Mouse (Mus musculus): ENCODE data around the gene Fgfr1op. TPM values are rescaled to one million over a fixed set of nuclear protein-coding genes. Genes with fewer than 3 reads are reported as not detected.
"Not testable (repeated sequence)": the region's sequence is repeated elsewhere in the genome, so short reads cannot be mapped to it uniquely, and the experiment has no call there.

Fgfr1op gene
- total RNA-seq (2021): 10 to 100 TPM; 12.7 to 13.0 TPM
- long read RNA-seq, transcript Fgfr1op-201 (12 exons, 3,077 nt): major isoform, 30 of 41 reads
- long read RNA-seq, partial matches to known transcripts: 2 of 41 reads
- long read RNA-seq, other reads (novel, unspliced or antisense): 9 of 41 reads

- DNase-seq (ENCODE audit: low spot score in 2 of 2): peak; percentile 61 to 81
Observed at GRCm38 (mm10) chr17:8164701-8165607, at the start of gene Fgfr1op. Gene Fgfr1op (plus strand): TSS chr17:8165501.

GRCm38 (mm10) chr17:8116378-8116777, 48.9 kb upstream of the Fgfr1op start:
- not testable (repeated sequence) for DNase-seq (ENCODE audit: low spot score in 2 of 2)

GRCm38 (mm10) chr17:8116928-8117327, 48.4 kb upstream of the Fgfr1op start:
- DNase-seq (ENCODE audit: low spot score in 2 of 2): not testable (repeated sequence)

GRCm38 (mm10) chr17:8122974-8123373, 42.3 kb upstream of the Fgfr1op start:
- not testable (repeated sequence) for DNase-seq (ENCODE audit: low spot score in 2 of 2)

GRCm38 (mm10) chr17:8124586-8124985, 40.7 kb upstream of the Fgfr1op start:
- DNase-seq (ENCODE audit: low spot score in 2 of 2): not testable (repeated sequence)

- not testable (repeated sequence) for DNase-seq (ENCODE audit: low spot score in 2 of 2)
Observed at GRCm38 (mm10) chr17:8128326-8128993, 36.8 kb upstream of the Fgfr1op start.

- DNase-seq (ENCODE audit: low spot score in 2 of 2): not testable (repeated sequence)
Observed at GRCm38 (mm10) chr17:8129578-8129977, 35.7 kb upstream of the Fgfr1op start.

- DNase-seq (ENCODE audit: low spot score in 2 of 2): not testable (repeated sequence)
Observed at GRCm38 (mm10) chr17:8130849-8131248, 34.5 kb upstream of the Fgfr1op start.

GRCm38 (mm10) chr17:8138116-8138515, 27.2 kb upstream of the Fgfr1op start:
- not testable (repeated sequence) for DNase-seq (ENCODE audit: low spot score in 2 of 2)

GRCm38 (mm10) chr17:8140210-8140609, 25.1 kb upstream of the Fgfr1op start:
- DNase-seq (ENCODE audit: low spot score in 2 of 2): not testable (repeated sequence)

- not testable (repeated sequence) for DNase-seq (ENCODE audit: low spot score in 2 of 2)
Observed at GRCm38 (mm10) chr17:8143802-8144673, 21.3 kb upstream of the Fgfr1op start.

GRCm38 (mm10) chr17:8146931-8147330, 18.4 kb upstream of the Fgfr1op start:
- not testable (repeated sequence) for DNase-seq (ENCODE audit: low spot score in 2 of 2)

GRCm38 (mm10) chr17:8147439-8148316, 17.6 kb upstream of the Fgfr1op start, which contains the start of the genes Gm49673 and Rnaset2a:
Gene Gm49673 (minus strand): TSS chr17:8147788.
Gene Rnaset2a (minus strand): TSS chr17:8148097.
- not testable (repeated sequence) for DNase-seq (ENCODE audit: low spot score in 2 of 2)

- not testable (repeated sequence) for DNase-seq (ENCODE audit: low spot score in 2 of 2)
Observed at GRCm38 (mm10) chr17:8155010-8155409, 10.3 kb upstream of the Fgfr1op start.

GRCm38 (mm10) chr17:8155982-8156381, 9.3 kb upstream of the Fgfr1op start:
- not testable (repeated sequence) for DNase-seq (ENCODE audit: low spot score in 2 of 2)

GRCm38 (mm10) chr17:8158627-8159026, 6.7 kb upstream of the Fgfr1op start:
- not testable (repeated sequence) for DNase-seq (ENCODE audit: low spot score in 2 of 2)

- peak in 1 of 2 experiments; percentile 73 for DNase-seq (ENCODE audit: low spot score in 2 of 2)
Observed at GRCm38 (mm10) chr17:8160969-8161368, 4.3 kb upstream of the Fgfr1op start.

- peak in 1 of 2 experiments; percentile 38 for DNase-seq (ENCODE audit: low spot score in 2 of 2)
Observed at GRCm38 (mm10) chr17:8165608-8165945, 276 bp downstream of the Fgfr1op start.

- DNase-seq (ENCODE audit: low spot score in 2 of 2): not testable (repeated sequence)
Observed at GRCm38 (mm10) chr17:8165977-8166376, 676 bp downstream of the Fgfr1op start.

GRCm38 (mm10) chr17:8166454-8166853, 1.2 kb downstream of the Fgfr1op start:
- not testable (repeated sequence) for DNase-seq (ENCODE audit: low spot score in 2 of 2)
